Mouse (Mus musculus): Measurements from ENCODE around the gene Kif20b. TPM values are rescaled to one million over a fixed set of nuclear protein-coding genes. Genes with fewer than 3 reads are reported as not detected.

Gene Kif20b
- polyA plus RNA-seq, 1 experiment from 2014 or later: 75.3 TPM

DNA sequence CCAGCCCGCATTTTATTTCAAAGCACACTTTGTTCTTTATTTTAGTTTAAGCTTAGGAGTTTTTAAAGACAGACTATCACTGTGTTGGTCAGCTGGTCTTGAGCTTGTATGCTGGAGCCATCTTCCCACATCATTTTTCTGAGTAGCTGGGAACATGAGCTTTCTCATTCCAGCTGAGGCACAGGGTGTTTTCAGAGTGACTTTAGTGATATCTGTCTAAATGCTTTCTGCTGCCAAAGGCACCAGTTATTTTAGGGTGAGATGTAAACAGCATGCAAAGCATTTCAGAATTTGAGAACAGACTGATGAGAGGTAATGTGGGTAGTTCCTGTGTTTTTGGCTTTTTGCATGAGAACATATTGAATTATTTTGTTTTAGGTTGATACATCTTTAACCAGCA, 25.0 kb downstream of the Kif20b start:
- Histone ChIP-seq H3K4me1 (ENCODE audit: control insufficient read depth, insufficient read depth, low read length) (no peaks in the 10 kb centered on the region), H3K27ac (replicated peaks; ENCODE audit: low read depth, low read length) (no peak overlapping the region), H3K4me3 (ENCODE audit: low read depth, low read length) (no peak overlapping the region), H3K4me2 (ENCODE audit: low read depth, low read length) (no peak overlapping the region), H3K9ac (replicated peaks; ENCODE audit: low read length) (no peak overlapping the region), H3K36me3 (replicated peaks; ENCODE audit: control insufficient read depth, insufficient read depth, low read depth, low read length) (no peaks in the 10 kb centered on the region; the same call in 1 of the 2 replicates), H3K9me3 (replicated peaks; ENCODE audit: control insufficient read depth, low read length) (no peaks in the 10 kb centered on the region), H3K27me3 (ENCODE audit: control insufficient read depth, insufficient read depth, low read length) (no peaks in the 10 kb centered on the region)
- ATAC-seq (replicated peaks; ENCODE audit: insufficient number of reproducible peaks, low FRiP score, low TSS enrichment, low read depth): no peak
- no peak for DNase-seq (ENCODE audit: low spot score)
- WGBS: 96% methylated on average over 1 of the region's 1 CpGs

DNA sequence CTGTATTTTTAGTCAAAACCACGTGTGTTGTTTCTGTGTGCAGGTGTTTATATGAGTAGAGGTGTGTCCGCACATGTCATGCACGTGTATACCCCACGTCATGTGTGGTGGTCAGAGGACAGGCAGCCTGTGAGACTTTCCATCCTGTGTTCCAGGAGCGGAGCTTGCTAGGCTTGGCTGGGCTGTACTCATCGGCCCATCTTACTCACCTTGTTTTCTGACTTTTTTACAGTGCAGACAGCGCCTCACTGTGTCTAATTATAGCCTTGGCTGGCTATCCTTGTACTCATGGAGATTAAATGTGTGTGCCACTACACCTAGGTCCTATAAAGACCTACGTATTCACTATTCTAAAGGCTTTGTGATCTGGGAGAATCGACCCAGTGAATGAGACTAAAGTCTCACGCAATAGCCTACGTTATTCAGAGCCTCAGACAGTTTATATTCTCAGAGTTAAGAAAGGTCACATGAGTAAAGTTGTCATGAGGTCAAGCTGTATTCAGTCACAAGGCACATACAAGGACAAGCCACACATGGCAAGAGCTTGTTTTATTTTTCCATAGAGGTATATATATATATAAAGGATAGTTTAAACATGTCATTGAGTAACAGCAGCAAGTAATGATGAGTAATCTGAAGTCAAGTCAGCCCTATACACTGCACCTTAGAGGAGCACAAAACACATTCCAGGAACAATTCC, 31.8 kb downstream of the Kif20b start:
- ATAC-seq (replicated peaks; ENCODE audit: insufficient number of reproducible peaks, low FRiP score, low TSS enrichment, low read depth): no peak
- Histone ChIP-seq H3K9ac (replicated peaks; ENCODE audit: low read length) (no peak overlapping the region), H3K36me3 (replicated peaks; ENCODE audit: control insufficient read depth, insufficient read depth, low read depth, low read length) (no peaks in the 10 kb centered on the region; the same call in 1 of the 2 replicates), H3K27ac (replicated peaks; ENCODE audit: low read depth, low read length) (no peak overlapping the region), H3K27me3 (ENCODE audit: control insufficient read depth, insufficient read depth, low read length) (no peaks in the 10 kb centered on the region), H3K4me2 (ENCODE audit: low read depth, low read length) (no peak overlapping the region), H3K4me3 (ENCODE audit: low read depth, low read length) (no peak overlapping the region), H3K4me1 (ENCODE audit: control insufficient read depth, insufficient read depth, low read length) (no peaks in the 10 kb centered on the region), H3K9me3 (replicated peaks; ENCODE audit: control insufficient read depth, low read length) (no peaks in the 10 kb centered on the region)
- DNase-seq (ENCODE audit: low spot score): no peak
- 93% methylated on average over 11 of the region's 11 CpGs for WGBS

DNA sequence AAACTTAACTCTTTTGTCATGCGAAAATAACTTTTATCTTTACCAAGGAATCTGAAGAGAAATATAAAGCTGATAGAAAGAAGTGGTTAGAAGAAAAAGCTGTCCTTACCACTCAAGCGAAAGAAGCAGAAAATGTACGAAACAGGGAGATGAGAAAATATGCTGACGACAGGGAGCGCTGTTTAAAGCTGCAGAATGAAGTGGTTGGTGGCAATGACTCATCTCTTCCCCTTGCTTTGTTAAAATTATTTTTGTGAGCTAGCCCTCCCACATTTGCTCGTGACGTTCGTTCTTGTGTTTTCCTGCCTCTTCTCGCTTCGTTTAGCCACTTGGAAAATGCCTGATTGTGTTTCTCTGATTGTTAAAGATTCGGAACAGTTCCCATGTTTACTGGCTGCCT, 37.2 kb downstream of the Kif20b start:
- no peak overlapping the region for H3K27ac ChIP-seq (replicated peaks; ENCODE audit: low read depth, low read length)
- ATAC-seq (replicated peaks; ENCODE audit: insufficient number of reproducible peaks, low FRiP score, low TSS enrichment, low read depth) (no peak), DNase-seq (ENCODE audit: low spot score) (no peak)
- H3K27me3 ChIP-seq (ENCODE audit: control insufficient read depth, insufficient read depth, low read length): no peaks in the 10 kb centered on the region
- H3K9ac ChIP-seq (replicated peaks; ENCODE audit: low read length): no peak overlapping the region
- H3K9me3 ChIP-seq (replicated peaks; ENCODE audit: control insufficient read depth, low read length): no peaks in the 10 kb centered on the region
- H3K4me1 ChIP-seq (ENCODE audit: control insufficient read depth, insufficient read depth, low read length): no peaks in the 10 kb centered on the region
- no peak overlapping the region for H3K4me3 ChIP-seq (ENCODE audit: low read depth, low read length)
- 89% methylated on average over 11 of the region's 11 CpGs for WGBS
- H3K4me2 ChIP-seq (ENCODE audit: low read depth, low read length): no peak overlapping the region
- H3K36me3 ChIP-seq (replicated peaks; ENCODE audit: control insufficient read depth, insufficient read depth, low read depth, low read length): no peaks in the 10 kb centered on the region; the same call in none of the 2 replicates

DNA sequence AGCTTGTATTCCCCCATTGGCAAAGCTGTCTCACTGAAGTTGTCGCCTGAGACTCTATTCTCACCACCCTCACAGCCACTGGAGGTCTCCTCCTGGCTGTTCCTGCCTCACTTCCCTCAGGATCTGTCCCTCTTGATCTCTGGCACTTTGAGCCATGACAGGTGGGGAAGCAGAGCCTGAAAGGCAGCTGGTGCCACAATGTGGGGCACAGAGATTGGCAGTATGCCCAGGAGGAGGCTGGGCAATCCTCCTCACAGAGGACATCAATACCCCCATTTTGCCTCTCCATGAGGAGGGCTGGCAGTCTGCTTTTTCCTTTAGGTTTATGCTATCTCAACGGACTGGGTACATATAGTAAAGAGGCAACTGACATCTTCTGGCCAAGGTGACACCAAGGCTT, 62.6 kb downstream of the Kif20b start:
- no peaks in the 10 kb centered on the region for H3K36me3 ChIP-seq (replicated peaks; ENCODE audit: control insufficient read depth, insufficient read depth, low read depth, low read length)
- H3K27ac ChIP-seq (replicated peaks; ENCODE audit: low read depth, low read length): no peak overlapping the region
- no peaks in the 10 kb centered on the region for H3K9me3 ChIP-seq (replicated peaks; ENCODE audit: control insufficient read depth, low read length)
- H3K4me3 ChIP-seq (ENCODE audit: low read depth, low read length): no peak overlapping the region
- H3K4me2 ChIP-seq (ENCODE audit: low read depth, low read length): no peak overlapping the region
- H3K4me1 ChIP-seq (ENCODE audit: control insufficient read depth, insufficient read depth, low read length): no peaks in the 10 kb centered on the region
- DNase-seq (ENCODE audit: low spot score): no peak
- ATAC-seq (replicated peaks; ENCODE audit: insufficient number of reproducible peaks, low FRiP score, low TSS enrichment, low read depth): no peak
- WGBS: 76% methylated on average over 2 of the region's 2 CpGs
- H3K9ac ChIP-seq (replicated peaks; ENCODE audit: low read length): no peak overlapping the region
- no peaks in the 10 kb centered on the region for H3K27me3 ChIP-seq (ENCODE audit: control insufficient read depth, insufficient read depth, low read length)

DNA sequence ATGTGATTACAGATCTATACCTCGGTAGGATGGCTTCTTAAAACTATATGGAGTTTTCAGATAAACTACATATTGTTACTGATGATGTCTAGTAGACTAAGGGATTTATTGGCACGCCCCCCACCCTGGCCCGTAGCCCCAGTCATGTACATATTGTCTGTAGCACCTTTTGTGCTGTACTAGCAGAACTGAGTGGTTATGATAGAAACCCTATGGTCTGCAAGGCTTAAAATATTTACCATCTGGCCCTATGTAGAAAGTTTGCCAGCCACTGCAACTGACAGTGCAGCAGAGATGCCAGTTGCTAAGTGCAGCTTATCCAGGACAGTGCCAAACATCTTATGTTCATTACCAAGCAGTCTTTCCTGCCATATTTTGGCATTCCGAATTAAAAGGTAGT, 68.3 kb downstream of the Kif20b start:
- no peaks in the 10 kb centered on the region for H3K4me1 ChIP-seq (ENCODE audit: control insufficient read depth, insufficient read depth, low read length)
- no peaks in the 10 kb centered on the region for H3K9me3 ChIP-seq (replicated peaks; ENCODE audit: control insufficient read depth, low read length)
- no peak overlapping the region for H3K4me3 ChIP-seq (ENCODE audit: low read depth, low read length)
- H3K9ac ChIP-seq (replicated peaks; ENCODE audit: low read length): no peak overlapping the region
- no peak for ATAC-seq (replicated peaks; ENCODE audit: insufficient number of reproducible peaks, low FRiP score, low TSS enrichment, low read depth)
- DNase-seq (ENCODE audit: low spot score): no peak
- 81% methylated on average over 4 of the region's 4 CpGs for WGBS
- H3K27ac ChIP-seq (replicated peaks; ENCODE audit: low read depth, low read length): no peak overlapping the region
- no peaks in the 10 kb centered on the region for H3K27me3 ChIP-seq (ENCODE audit: control insufficient read depth, insufficient read depth, low read length)
- no peak overlapping the region for H3K4me2 ChIP-seq (ENCODE audit: low read depth, low read length)
- no peaks in the 10 kb centered on the region for H3K36me3 ChIP-seq (replicated peaks; ENCODE audit: control insufficient read depth, insufficient read depth, low read depth, low read length)

DNA sequence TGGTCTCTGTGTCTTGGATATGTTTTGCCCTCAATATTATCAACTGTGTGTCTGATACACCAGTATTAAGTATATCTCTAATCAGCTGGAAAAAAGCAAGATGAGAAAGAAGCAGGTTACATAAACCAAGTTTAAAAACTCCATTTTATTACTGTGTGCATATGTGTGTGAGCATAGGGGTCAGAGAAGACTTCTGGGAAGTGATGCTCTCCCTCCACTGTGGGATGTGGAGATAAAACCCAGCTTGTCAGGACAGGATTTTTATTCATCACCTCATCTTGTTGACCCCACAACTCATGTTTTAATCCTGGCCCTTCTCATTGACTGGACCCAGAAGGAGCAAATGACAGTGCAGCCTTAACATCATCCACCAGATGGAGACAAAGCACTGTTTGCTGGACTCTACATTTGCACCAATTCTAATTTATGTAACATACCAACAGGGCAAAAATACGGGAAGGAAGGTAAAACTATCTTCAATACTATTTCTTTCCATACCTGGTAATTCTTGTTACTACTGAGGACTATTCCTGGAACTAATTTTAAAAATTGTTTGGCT, 70.9 kb downstream of the Kif20b start:
- no peak overlapping the region for H3K4me3 ChIP-seq (ENCODE audit: low read depth, low read length)
- H3K9ac ChIP-seq (replicated peaks; ENCODE audit: low read length): no peak overlapping the region
- no peaks in the 10 kb centered on the region for H3K27me3 ChIP-seq (ENCODE audit: control insufficient read depth, insufficient read depth, low read length)
- no peaks in the 10 kb centered on the region for H3K36me3 ChIP-seq (replicated peaks; ENCODE audit: control insufficient read depth, insufficient read depth, low read depth, low read length)
- ATAC-seq (replicated peaks; ENCODE audit: insufficient number of reproducible peaks, low FRiP score, low TSS enrichment, low read depth) (no peak), DNase-seq (ENCODE audit: low spot score) (peak; percentile 79)
- H3K4me2 ChIP-seq (ENCODE audit: low read depth, low read length): no peak overlapping the region
- no peaks in the 10 kb centered on the region for H3K9me3 ChIP-seq (replicated peaks; ENCODE audit: control insufficient read depth, low read length)
- H3K4me1 ChIP-seq (ENCODE audit: control insufficient read depth, insufficient read depth, low read length): no peaks in the 10 kb centered on the region
- no peak overlapping the region for H3K27ac ChIP-seq (replicated peaks; ENCODE audit: low read depth, low read length)
- 39% methylated on average over 1 of the region's 1 CpGs for WGBS

DNA sequence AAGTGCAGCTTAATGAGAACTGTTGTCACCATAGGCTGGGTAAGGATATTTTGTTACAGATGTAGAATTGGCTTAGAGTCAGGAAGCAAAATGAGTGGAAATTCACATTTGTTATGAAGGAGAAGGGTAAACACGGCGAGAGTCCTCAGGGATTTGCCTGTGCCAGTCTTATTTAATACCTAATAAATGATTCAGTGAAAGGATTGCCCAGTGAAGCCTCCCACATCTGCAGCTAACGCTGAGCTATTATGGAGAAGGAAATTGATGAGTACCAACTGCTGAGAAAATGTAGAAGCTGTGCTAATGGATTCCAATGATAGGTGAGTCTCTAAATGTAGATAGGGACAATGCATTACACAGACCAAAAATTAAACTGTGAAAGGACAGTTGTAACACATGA, 92.9 kb downstream of the Kif20b start:
- H3K27me3 ChIP-seq (ENCODE audit: control insufficient read depth, insufficient read depth, low read length): no peaks in the 10 kb centered on the region
- WGBS: 76% methylated on average over 3 of the region's 3 CpGs
- H3K9ac ChIP-seq (replicated peaks; ENCODE audit: low read length): no peak overlapping the region
- H3K4me3 ChIP-seq (ENCODE audit: low read depth, low read length): no peak overlapping the region
- no peaks in the 10 kb centered on the region for H3K9me3 ChIP-seq (replicated peaks; ENCODE audit: control insufficient read depth, low read length)
- H3K4me2 ChIP-seq (ENCODE audit: low read depth, low read length): no peak overlapping the region
- no peaks in the 10 kb centered on the region for H3K4me1 ChIP-seq (ENCODE audit: control insufficient read depth, insufficient read depth, low read length)
- DNase-seq (ENCODE audit: low spot score) (no peak), ATAC-seq (replicated peaks; ENCODE audit: insufficient number of reproducible peaks, low FRiP score, low TSS enrichment, low read depth) (no peak)
- H3K27ac ChIP-seq (replicated peaks; ENCODE audit: low read depth, low read length): no peak overlapping the region
- no peaks in the 10 kb centered on the region for H3K36me3 ChIP-seq (replicated peaks; ENCODE audit: control insufficient read depth, insufficient read depth, low read depth, low read length)

DNA sequence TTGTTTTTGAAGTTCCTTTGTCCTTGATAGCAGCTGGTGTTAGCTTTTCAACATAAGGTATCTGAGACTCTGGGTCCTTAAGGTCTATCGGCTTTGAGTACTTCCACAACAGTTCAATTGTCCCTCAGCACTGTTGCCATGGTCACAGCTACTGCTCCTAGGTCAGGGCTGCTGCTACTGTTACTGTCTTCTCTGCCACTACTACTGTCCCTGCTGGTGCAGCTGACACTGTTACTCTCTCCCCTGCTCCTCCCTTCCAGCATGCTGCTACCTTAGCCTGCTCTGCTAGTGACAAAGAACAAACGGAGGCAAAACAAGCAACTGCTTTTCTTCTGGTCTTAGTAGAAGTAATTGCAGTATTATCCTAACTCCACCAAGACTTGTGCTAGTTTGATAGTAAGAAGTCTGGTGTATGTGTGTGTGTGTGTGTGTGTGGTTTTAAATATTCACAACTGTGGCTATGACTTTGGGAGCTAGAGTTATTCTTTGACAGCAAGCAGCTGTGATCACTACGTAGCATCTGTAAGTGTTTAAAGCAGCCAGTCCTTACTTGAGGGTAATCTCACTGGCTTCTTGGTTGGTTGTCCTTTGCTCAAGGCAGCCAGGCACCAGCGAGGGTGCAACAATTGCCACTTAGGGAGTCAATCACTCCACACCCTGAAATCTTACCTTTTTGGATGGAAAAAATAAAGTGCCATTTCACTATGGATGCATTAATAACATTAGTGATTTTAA, 95.5 kb downstream of the Kif20b start:
- no peak overlapping the region for H3K9ac ChIP-seq (replicated peaks; ENCODE audit: low read length)
- H3K36me3 ChIP-seq (replicated peaks; ENCODE audit: control insufficient read depth, insufficient read depth, low read depth, low read length): no peaks in the 10 kb centered on the region
- H3K27me3 ChIP-seq (ENCODE audit: control insufficient read depth, insufficient read depth, low read length): no peaks in the 10 kb centered on the region
- 51% methylated on average over 4 of the region's 4 CpGs for WGBS
- no peak overlapping the region for H3K4me3 ChIP-seq (ENCODE audit: low read depth, low read length)
- no peak overlapping the region for H3K4me2 ChIP-seq (ENCODE audit: low read depth, low read length)
- no peaks in the 10 kb centered on the region for H3K4me1 ChIP-seq (ENCODE audit: control insufficient read depth, insufficient read depth, low read length)
- no peaks in the 10 kb centered on the region for H3K9me3 ChIP-seq (replicated peaks; ENCODE audit: control insufficient read depth, low read length)
- DNase-seq (ENCODE audit: low spot score) (no peak), ATAC-seq (replicated peaks; ENCODE audit: insufficient number of reproducible peaks, low FRiP score, low TSS enrichment, low read depth) (no peak)
- H3K27ac ChIP-seq (replicated peaks; ENCODE audit: low read depth, low read length): no peak overlapping the region
